11 mouse cellular contexts compared by ENCODE assay signal in the genomic region with DNA sequence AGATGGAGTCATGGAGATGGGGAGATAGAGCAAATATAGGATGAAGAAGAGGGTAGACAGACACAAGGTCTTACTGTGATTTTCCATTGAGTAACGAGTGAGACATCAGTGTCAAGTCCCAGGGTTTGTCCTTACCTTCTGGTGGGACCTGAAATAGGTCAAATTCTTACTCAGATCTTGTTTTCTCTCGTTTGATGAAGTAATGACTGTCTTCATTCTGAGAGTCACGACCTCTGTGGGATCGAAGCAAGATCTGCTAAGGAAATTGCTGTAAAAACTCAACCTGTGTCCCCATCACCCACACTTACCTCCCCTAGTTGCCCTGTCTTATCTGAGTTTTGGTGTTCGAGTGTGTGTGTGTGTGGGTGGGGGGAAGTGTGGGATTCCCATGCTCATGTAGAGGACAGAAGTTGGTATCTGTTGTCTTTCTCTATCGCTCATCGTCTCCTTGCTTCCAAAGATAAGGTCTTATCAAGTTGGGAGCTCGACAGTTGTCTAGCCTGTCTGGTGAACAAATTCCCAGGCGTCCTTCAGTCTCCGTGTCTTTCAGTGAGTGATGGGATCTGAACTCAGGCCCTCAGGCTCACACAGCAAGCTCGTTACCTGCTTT. TPM values are rescaled to one million over a fixed set of nuclear protein-coding genes. Genes with fewer than 3 reads are reported as not detected.
A peak's percentile ranks its signal among the peaks of the same experiment; 100 is the strongest.
DNase-seq lines count a peak whose midpoint lies in the region; ATAC-seq lines count a peak whose summit lies in the region.
"Had no signal": no experiment of that assay in that cellular context is flagged by ENCODE, and none has a peak within 500 bp of the region (broad histone marks: within the 10 kb centered on the region; RNA-seq: fewer than 3 reads in every experiment).

No protein-coding gene starts in this region.

- peak overlapping the region; percentile 82 for H3K27ac ChIP-seq in heart, embryonic 13.5 days (replicated peaks)
- no peak overlapping the region for H3K27ac ChIP-seq in liver, embryonic 13.5 days
- H3K27ac ChIP-seq in liver, embryonic 12.5 days: no peak overlapping the region; the same call in 1 of the 2 replicates
- peak overlapping the region; percentile 77 for H3K27ac ChIP-seq in brown adipose tissue, adult 24 weeks (replicated peaks; ENCODE audit: low read depth, low read length)
- peak overlapping the region; percentile 40 for H3K27ac ChIP-seq in stomach, embryonic 14.5 days (ENCODE audit: low read length)

- H3K4me2 ChIP-seq in heart, embryonic 13.5 days: no peak overlapping the region
- no peak overlapping the region for H3K4me2 ChIP-seq in liver, embryonic 13.5 days
- no peak overlapping the region for H3K4me2 ChIP-seq in liver, embryonic 12.5 days
- no peak overlapping the region for H3K4me2 ChIP-seq in stomach, embryonic 14.5 days (replicated peaks; ENCODE audit: low read depth, low read length)

- H3K36me3 ChIP-seq in heart, embryonic 13.5 days: peaks cover 62% of the 10 kb centered on the region
- H3K36me3 ChIP-seq in liver, embryonic 13.5 days: no peaks in the 10 kb centered on the region
- no peaks in the 10 kb centered on the region for H3K36me3 ChIP-seq in liver, embryonic 12.5 days
- H3K36me3 ChIP-seq in stomach, embryonic 14.5 days (ENCODE audit: control insufficient read depth, insufficient read depth, low read length): no peaks in the 10 kb centered on the region; the same call in none of the 2 replicates

- no peaks in the 10 kb centered on the region for H3K9me3 ChIP-seq in heart, embryonic 13.5 days
- H3K9me3 ChIP-seq in liver, embryonic 13.5 days (replicated peaks): no peaks in the 10 kb centered on the region
- H3K9me3 ChIP-seq in liver, embryonic 12.5 days (replicated peaks): no peaks in the 10 kb centered on the region
- H3K9me3 ChIP-seq in stomach, embryonic 14.5 days (ENCODE audit: control insufficient read depth, low read depth, low read length): no peaks in the 10 kb centered on the region

- H3K27me3 ChIP-seq in heart, embryonic 13.5 days (replicated peaks): no peaks in the 10 kb centered on the region
- H3K27me3 ChIP-seq in liver, embryonic 13.5 days: no peaks in the 10 kb centered on the region
- no peaks in the 10 kb centered on the region for H3K27me3 ChIP-seq in liver, embryonic 12.5 days (replicated peaks)
- no peaks in the 10 kb centered on the region for H3K27me3 ChIP-seq in stomach, embryonic 14.5 days (ENCODE audit: control insufficient read depth, insufficient read depth, low read length)
- H3K27me3 ChIP-seq: CH12.LX had no signal

- H3K4me1 ChIP-seq in heart, embryonic 13.5 days: peaks cover 90% of the 10 kb centered on the region
- peaks cover 46% of the 10 kb centered on the region for H3K4me1 ChIP-seq in liver, embryonic 13.5 days (replicated peaks)
- peaks cover 56% of the 10 kb centered on the region for H3K4me1 ChIP-seq in liver, embryonic 12.5 days
- peaks cover 29% of the 10 kb centered on the region for H3K4me1 ChIP-seq in brown adipose tissue, adult 24 weeks (ENCODE audit: control insufficient read depth, insufficient read depth, insufficient read length, low read length)
- peaks cover 9% of the 10 kb centered on the region; the same call in 1 of the 2 replicates for H3K4me1 ChIP-seq in stomach, embryonic 14.5 days (ENCODE audit: control insufficient read depth, insufficient read depth, low read length)

- H3K9ac ChIP-seq in heart, embryonic 13.5 days: no peak overlapping the region
- H3K9ac ChIP-seq in liver, embryonic 13.5 days: peak overlapping the region; percentile 18; the same call in 1 of the 2 replicates
- no peak overlapping the region for H3K9ac ChIP-seq in liver, embryonic 12.5 days
- H3K9ac ChIP-seq in stomach, embryonic 14.5 days (replicated peaks; ENCODE audit: low read depth, low read length): no peak overlapping the region

- no peak for ATAC-seq in heart, embryonic 13.5 days (ENCODE audit: extremely low read depth, insufficient number of reproducible peaks, low FRiP score, low TSS enrichment)
- ATAC-seq in liver, embryonic 13.5 days (ENCODE audit: low read depth): no peak; the same call in 1 of the 2 replicates
- ATAC-seq in liver, embryonic 12.5 days: no peak
- no peak for ATAC-seq in stomach, embryonic 14.5 days (ENCODE audit: insufficient number of reproducible peaks, insufficient read depth, low FRiP score, low read depth)

- WGBS in heart, embryonic 13.5 days: 44% methylated on average over 11 of the region's 11 CpGs
- 36% methylated on average over 11 of the region's 11 CpGs for WGBS in liver, embryonic 13.5 days (ENCODE audit: insufficient replicate concordance)
- WGBS in liver, embryonic 12.5 days (ENCODE audit: insufficient replicate concordance): 41% methylated on average over 11 of the region's 11 CpGs
- 85% methylated on average over 11 of the region's 11 CpGs for WGBS in stomach, embryonic 14.5 days

- H3K4me3 ChIP-seq in heart, embryonic 13.5 days: no peak overlapping the region
- H3K4me3 ChIP-seq in liver, embryonic 13.5 days (replicated peaks): no peak overlapping the region
- H3K4me3 ChIP-seq in liver, embryonic 12.5 days: no peak overlapping the region
- H3K4me3 ChIP-seq in brown adipose tissue, adult 24 weeks (ENCODE audit: insufficient read depth, low read depth, low read length): no peak overlapping the region
- H3K4me3 ChIP-seq in stomach, embryonic 14.5 days (ENCODE audit: low read depth, low read length): no peak overlapping the region

- DNase-seq in heart, postnatal 4 days: no peak
- no peak for DNase-seq in liver, embryonic 13.5 days
- DNase-seq in testis, postnatal 14 days (ENCODE audit: low spot score): no peak
- DNase-seq: cerebellum, adult 11-12 months; embryo, embryonic 11 days; thymus, postnatal 25 days had no signal

RNA-seq across cellular contexts. Expression of a gene that starts 28.1 kb away (rescaled TPM):
- polyA plus RNA-seq in heart, embryonic 13.5 days (2015; fragmentation: Nextera tagmentation; extraction: Ambion mirVana): 24.2 and 24.7 TPM in 2 replicates
- 100 to 1,000 TPM; 161 to 163 TPM for total RNA-seq in heart, postnatal 4 days (2021)
- 1.1 and 1.6 TPM in 2 replicates for polyA plus RNA-seq in liver, embryonic 13.5 days (2015; fragmentation: Nextera tagmentation; extraction: Ambion mirVana)
- 3.6 and 4.5 TPM in 2 replicates for polyA plus RNA-seq in liver, embryonic 12.5 days (2016; fragmentation: Nextera tagmentation; extraction: Ambion mirVana)
- polyA plus RNA-seq in brown adipose tissue, adult 24 weeks (2012; ENCODE audit: insufficient read depth, insufficient read length, missing spikeins): 2.4 and 3.1 TPM in 2 replicates
- polyA plus RNA-seq in stomach, embryonic 14.5 days (2014; fragmentation: Nextera tagmentation; extraction: Ambion mirVana): 23.6 and 26.8 TPM in 2 replicates

RNA-seq across cellular contexts. Expression of a gene that starts 31.8 kb away (rescaled TPM):
- 4.8 and 5.3 TPM in 2 replicates for polyA plus RNA-seq in heart, embryonic 13.5 days (2015; fragmentation: Nextera tagmentation; extraction: Ambion mirVana)
- total RNA-seq in heart, postnatal 4 days (2021): 1 to 10 TPM; 2.7 to 4.0 TPM
- polyA plus RNA-seq in liver, embryonic 13.5 days (2015; fragmentation: Nextera tagmentation; extraction: Ambion mirVana): 3.0 and 3.3 TPM in 2 replicates
- 4.1 and 5.3 TPM in 2 replicates for polyA plus RNA-seq in liver, embryonic 12.5 days (2016; fragmentation: Nextera tagmentation; extraction: Ambion mirVana)
- 2.3 and 18.9 TPM in 2 replicates for polyA plus RNA-seq in brown adipose tissue, adult 24 weeks (2012; ENCODE audit: insufficient read depth, insufficient read length, missing spikeins)
- 3.5 and 5.6 TPM in 2 replicates for polyA plus RNA-seq in stomach, embryonic 14.5 days (2014; fragmentation: Nextera tagmentation; extraction: Ambion mirVana)

Comparison
In these comparisons a context has a peak if more than half of its experiments do, and no peak if none do; other contexts are left out.
1. H3K27ac ChIP-seq: peak in heart, embryonic 13.5 days (single experiment), brown adipose tissue, adult 24 weeks (single experiment) and stomach, embryonic 14.5 days (single experiment); none in liver, embryonic 13.5 days (single experiment) and liver, embryonic 12.5 days (single experiment).